Mouse (Mus musculus): Measurements from ENCODE around the gene Rnf157.
"Not testable (repeated sequence)": the region's sequence is repeated elsewhere in the genome, so short reads cannot be mapped to it uniquely, and the experiment has no call there.

The Rnf157 gene

GRCm38 (mm10) chr11:116434287-116434966 lies 21.6 kb upstream of the Rnf157 start:
- peak; percentile 71 for DNase-seq (ENCODE audit: low read depth, low spot score)

GRCm38 (mm10) chr11:116433356-116434286 lies 20.8 kb upstream of the Rnf157 start, which contains the start of gene Ubald2:
TSS of gene Ubald2 (plus strand) at chr11:116434094.
- DNase-seq (ENCODE audit: low read depth, low spot score), result peak; percentile 99

- no peak for DNase-seq (ENCODE audit: low read depth, low spot score)
Measured at GRCm38 (mm10) chr11:116432593-116433355, 19.9 kb upstream of the Rnf157 start.

GRCm38 (mm10) chr11:116432127-116432526 lies 19.3 kb upstream of the Rnf157 start:
- DNase-seq (ENCODE audit: low read depth, low spot score), result no peak

GRCm38 (mm10) chr11:116431428-116432077 lies 18.7 kb upstream of the Rnf157 start:
- DNase-seq (ENCODE audit: low read depth, low spot score), result no peak

GRCm38 (mm10) chr11:116430723-116431427 lies 18.0 kb upstream of the Rnf157 start:
- DNase-seq (ENCODE audit: low read depth, low spot score), result no peak

GRCm38 (mm10) chr11:116429862-116430613 lies 17.2 kb upstream of the Rnf157 start:
- no peak for DNase-seq (ENCODE audit: low read depth, low spot score)

GRCm38 (mm10) chr11:116428872-116429859 lies 16.3 kb upstream of the Rnf157 start:
- DNase-seq (ENCODE audit: low read depth, low spot score), result no peak

GRCm38 (mm10) chr11:116426852-116427575 lies 14.2 kb upstream of the Rnf157 start:
- no peak for DNase-seq (ENCODE audit: low read depth, low spot score)

- DNase-seq (ENCODE audit: low read depth, low spot score), result not testable (repeated sequence)
Measured at GRCm38 (mm10) chr11:116426328-116426727, 13.5 kb upstream of the Rnf157 start.

- DNase-seq (ENCODE audit: low read depth, low spot score), result no peak
Measured at GRCm38 (mm10) chr11:116424621-116425407, 12.0 kb upstream of the Rnf157 start.

GRCm38 (mm10) chr11:116423782-116424620 lies 11.2 kb upstream of the Rnf157 start:
- no peak for DNase-seq (ENCODE audit: low read depth, low spot score)

GRCm38 (mm10) chr11:116423214-116423613 lies 10.4 kb upstream of the Rnf157 start:
- no peak for DNase-seq (ENCODE audit: low read depth, low spot score)

GRCm38 (mm10) chr11:116422562-116422961 lies 9.7 kb upstream of the Rnf157 start:
- no peak for DNase-seq (ENCODE audit: low read depth, low spot score)

- DNase-seq (ENCODE audit: low read depth, low spot score), result no peak
Measured at GRCm38 (mm10) chr11:116421102-116421501, 8.3 kb upstream of the Rnf157 start.

GRCm38 (mm10) chr11:116418841-116419462 lies 6.1 kb upstream of the Rnf157 start:
- DNase-seq (ENCODE audit: low read depth, low spot score), result no peak

All from skeletal muscle tissue, adult 2 months (tissue).